Mouse (Mus musculus): Measurements from ENCODE around the gene Crybb2. TPM values are rescaled to one million over a fixed set of nuclear protein-coding genes. Genes with fewer than 3 reads are reported as not detected.

Crybb2 gene
- polyA plus RNA-seq, 1 experiment from 2014 or later, result not detected

DNA sequence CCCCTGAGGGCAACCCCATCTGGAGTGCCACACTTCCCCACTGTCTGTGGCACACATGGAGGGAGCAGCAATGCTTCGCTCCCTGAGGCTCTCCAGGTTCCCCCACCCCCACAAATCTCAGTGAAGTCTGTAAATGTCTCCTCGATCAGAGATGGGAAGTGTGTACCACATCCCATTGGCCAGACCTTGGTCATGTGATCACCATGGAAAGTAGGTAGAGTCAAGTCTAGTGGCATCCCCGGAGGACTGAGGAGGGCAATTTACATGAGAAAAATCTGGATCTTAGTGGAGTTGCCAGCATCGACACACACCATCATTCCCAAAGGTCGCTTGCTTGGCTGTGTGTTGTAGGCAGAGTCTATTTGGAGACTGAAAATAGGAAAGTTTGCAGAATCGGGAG, 31.3 kb downstream of the Crybb2 start:
- POLR2A ChIA-PET, result no interaction called here
- in situ Hi-C loops (cut with MboI; ENCODE audit: low pct_unique_long_range_greater_than_20kb), result no loop called here
- peaks cover 22% of the 10 kb centered on the region for H3K27me3 ChIP-seq
- ATAC-seq (no peak), DNase-seq (ENCODE audit: low read depth, low spot score) (no peak)
- no peak for TF ChIP-seq CTCF (IDR thresholded peaks at IDR 0.05)
- CTCF ChIA-PET, result no interaction called here

DNA sequence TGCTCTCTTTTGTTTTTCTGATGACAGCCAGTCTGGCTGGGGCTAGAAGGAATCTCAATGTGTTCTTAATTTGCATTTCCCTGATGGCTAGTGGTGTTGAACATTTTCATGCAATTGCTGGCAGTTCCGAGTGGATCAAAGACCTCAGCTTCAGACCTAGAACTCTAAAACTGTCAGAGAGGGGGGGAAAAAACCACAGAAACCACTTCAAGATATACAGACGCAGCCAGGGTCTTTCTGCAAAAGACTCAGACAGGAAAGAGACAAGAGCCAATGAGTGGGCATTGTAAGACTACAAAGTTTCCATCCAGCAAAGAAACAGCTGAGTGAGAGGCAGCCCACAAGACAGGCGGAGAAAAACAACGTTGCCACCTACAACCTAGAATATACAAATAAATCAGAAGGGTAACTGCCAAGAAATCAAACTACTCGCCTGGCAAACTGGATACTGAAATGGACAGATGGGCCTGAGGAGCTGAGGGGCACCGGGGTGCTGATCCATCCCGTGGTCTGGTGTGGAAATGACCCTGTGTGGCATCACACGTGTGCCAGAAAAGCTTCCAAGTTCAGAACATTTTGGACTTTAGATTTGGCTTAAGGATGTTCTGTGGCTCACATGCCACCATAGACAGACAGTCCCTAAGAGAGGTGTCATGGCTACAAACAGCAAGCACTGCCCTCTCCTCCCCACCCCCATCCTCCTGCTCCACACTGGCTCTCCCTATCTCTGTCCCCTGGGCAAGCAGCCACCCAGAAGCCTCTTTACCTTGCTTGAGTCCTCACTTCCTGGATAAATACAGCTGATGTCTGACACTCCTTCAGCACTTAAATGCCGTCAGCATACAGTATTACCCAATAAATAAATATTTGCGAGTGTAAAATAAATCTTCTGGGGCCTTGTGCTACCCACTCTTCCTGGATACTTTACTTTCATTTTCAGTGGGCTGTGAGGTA, 34.5 kb downstream of the Crybb2 start:
- DNase-seq (ENCODE audit: low read depth, low spot score) (no peak), ATAC-seq (no peak)
- ChIA-PET CTCF (interaction anchor here (0.8 kb wide), 1 partner anchor 164 kb away, joined by 3 read pairs; no protein-coding TSS in a partner anchor), POLR2A (no interaction called here)
- no peak for TF ChIP-seq CTCF (IDR thresholded peaks at IDR 0.05)
- H3K27me3 ChIP-seq, result peaks cover 26% of the 10 kb centered on the region
- in situ Hi-C loops (cut with MboI; ENCODE audit: low pct_unique_long_range_greater_than_20kb), result no loop called here

DNA sequence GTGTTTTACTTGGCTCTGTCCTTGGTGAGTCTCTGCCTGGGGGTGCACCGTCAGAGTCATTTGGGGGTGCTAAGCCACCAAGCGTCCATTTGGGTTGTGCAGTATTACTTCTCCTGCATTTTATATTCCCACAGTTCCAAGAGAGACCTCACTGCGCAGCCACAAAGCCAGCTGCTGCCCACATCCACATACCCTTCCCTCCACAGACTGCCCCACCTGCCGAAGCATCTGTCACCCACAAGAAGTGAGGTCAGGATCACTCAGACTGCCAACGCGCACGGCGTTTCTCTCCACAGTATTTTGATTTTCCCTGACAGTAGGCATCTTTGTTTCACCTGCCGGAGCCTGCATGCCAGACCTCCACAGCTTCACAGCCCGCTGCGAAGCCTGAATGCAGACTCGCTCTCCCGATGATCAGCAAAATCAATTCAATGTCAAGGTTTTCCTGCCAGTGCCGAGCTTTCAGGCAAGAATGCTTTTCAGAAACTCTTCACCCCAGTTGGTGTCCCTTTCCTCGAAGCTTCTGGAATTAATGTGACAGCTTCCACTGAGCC, 38.6 kb downstream of the Crybb2 start:
- TF ChIP-seq CTCF (IDR thresholded peaks at IDR 0.05), result no peak
- in situ Hi-C loops (cut with MboI; ENCODE audit: low pct_unique_long_range_greater_than_20kb), result no loop called here
- peaks cover 18% of the 10 kb centered on the region for H3K27me3 ChIP-seq
- no peak for DNase-seq (ENCODE audit: low read depth, low spot score)
- no peak for ATAC-seq
- CTCF ChIA-PET, result no interaction called here
- POLR2A ChIA-PET, result no interaction called here

DNA sequence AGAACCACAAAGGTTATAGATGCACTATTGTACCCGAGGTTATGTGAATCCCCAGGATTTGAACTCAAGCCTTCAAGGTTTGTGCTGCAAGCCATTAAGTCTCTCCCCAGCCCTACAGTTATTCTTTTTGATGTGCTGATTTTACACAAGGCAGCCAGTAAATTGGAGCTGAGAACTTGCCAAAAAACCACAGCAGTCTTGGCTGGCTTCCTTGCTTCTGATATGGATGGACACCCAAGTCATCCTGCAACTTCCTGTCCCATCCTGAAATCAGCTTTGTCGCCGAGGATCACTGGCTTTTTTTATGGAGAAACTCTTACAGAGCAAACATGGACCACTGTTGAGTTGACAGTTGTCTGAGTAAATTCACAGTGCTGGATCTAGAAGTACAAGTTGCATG, 39.8 kb downstream of the Crybb2 start:
- DNase-seq (ENCODE audit: low read depth, low spot score) (no peak), ATAC-seq (no peak)
- H3K27me3 ChIP-seq, result peaks cover 9% of the 10 kb centered on the region
- CTCF ChIA-PET, result no interaction called here
- TF ChIP-seq CTCF (IDR thresholded peaks at IDR 0.05), result no peak
- POLR2A ChIA-PET, result no interaction called here
- in situ Hi-C loops (cut with MboI; ENCODE audit: low pct_unique_long_range_greater_than_20kb), result no loop called here

GRCm38 (mm10) chr5:113026706-113027105, 43.2 kb downstream of the Crybb2 start:
- ChIA-PET CTCF (no interaction called here), POLR2A (no interaction called here)
- DNase-seq (ENCODE audit: low read depth, low spot score), result no peak
- peaks cover 4% of the 10 kb centered on the region for H3K27me3 ChIP-seq
- ATAC-seq, result no peak
- TF ChIP-seq CTCF (IDR thresholded peaks at IDR 0.05), result no peak
- in situ Hi-C loops (cut with MboI; ENCODE audit: low pct_unique_long_range_greater_than_20kb), result no loop called here

DNA sequence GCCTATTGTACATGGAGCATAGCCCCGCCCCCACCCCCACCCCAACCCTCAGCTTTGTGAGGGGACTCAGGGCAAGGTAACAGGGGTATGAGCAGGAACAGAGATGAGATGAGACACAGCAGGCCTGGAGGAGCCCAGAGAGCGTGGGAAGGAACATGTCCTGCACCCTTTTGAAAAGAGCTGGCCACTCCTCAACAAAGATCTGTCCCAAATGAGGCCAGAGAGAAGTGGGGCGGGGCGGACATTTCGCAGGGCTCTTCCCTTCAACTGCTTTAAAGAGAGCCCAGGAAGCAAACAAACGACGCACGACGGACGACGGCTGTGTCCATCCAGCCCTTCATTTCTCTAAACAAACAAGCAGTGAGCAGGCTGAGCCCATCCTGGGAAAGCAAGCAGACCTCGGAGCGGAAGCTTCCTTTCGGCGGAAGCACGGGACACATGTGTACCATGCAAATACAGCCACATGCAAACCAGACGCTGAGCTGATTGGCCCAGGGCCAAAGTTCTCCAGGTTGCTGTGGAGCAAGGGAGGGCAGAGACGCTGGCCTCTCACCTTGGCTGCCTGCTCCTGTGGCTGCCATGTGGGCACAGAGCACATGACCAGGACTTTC, 45.7 kb downstream of the Crybb2 start:
- CTCF ChIA-PET, result no interaction called here
- TF ChIP-seq CTCF (IDR thresholded peaks at IDR 0.05), result no peak
- POLR2A ChIA-PET, result no interaction called here
- H3K27me3 ChIP-seq, result no peaks in the 10 kb centered on the region
- in situ Hi-C loops (cut with MboI; ENCODE audit: low pct_unique_long_range_greater_than_20kb), result no loop called here
- ATAC-seq (no peak), DNase-seq (ENCODE audit: low read depth, low spot score) (no peak)

- TF ChIP-seq CTCF (IDR thresholded peaks at IDR 0.05), result no peak
- POLR2A ChIA-PET, result no interaction called here
- in situ Hi-C loops (cut with MboI; ENCODE audit: low pct_unique_long_range_greater_than_20kb), result no loop called here
These were observed 51.7 kb downstream of the Crybb2 start for GRCm38 (mm10) chr5:113018190-113018589.

DNA sequence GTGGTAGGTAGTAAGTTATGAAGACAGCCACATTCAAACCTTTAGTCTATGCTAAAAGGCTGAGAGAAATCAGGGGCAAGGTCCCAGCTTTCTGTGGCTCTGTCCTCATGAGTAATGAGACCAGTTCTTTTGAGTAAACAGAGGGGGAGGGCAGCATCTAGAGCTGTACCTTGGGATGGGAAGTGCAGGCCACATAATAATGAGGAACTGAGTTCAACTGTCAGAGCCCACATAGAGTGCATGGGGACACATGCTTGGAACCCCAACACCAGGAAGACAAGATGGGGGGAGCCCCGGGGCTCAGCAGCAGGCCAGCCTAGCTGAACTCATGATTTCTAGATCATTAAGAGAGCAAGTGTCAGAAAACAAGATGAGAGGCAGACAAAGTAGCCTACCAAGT, 52.9 kb downstream of the Crybb2 start:
- ATAC-seq (no peak), DNase-seq (ENCODE audit: low read depth, low spot score) (no peak)
- peaks cover 25% of the 10 kb centered on the region for H3K27me3 ChIP-seq
- TF ChIP-seq CTCF (IDR thresholded peaks at IDR 0.05), result no peak
- in situ Hi-C loops (cut with MboI; ENCODE audit: low pct_unique_long_range_greater_than_20kb), result no loop called here
- ChIA-PET CTCF (no interaction called here), POLR2A (no interaction called here)

More at GRCm38 (mm10) chr5:113018190-113018589, 51.7 kb downstream of the Crybb2 start:
- CTCF ChIA-PET, result no interaction called here
- peaks cover 21% of the 10 kb centered on the region for H3K27me3 ChIP-seq
- no peak for DNase-seq (ENCODE audit: low read depth, low spot score)
- no peak for ATAC-seq

- ATAC-seq (no peak), DNase-seq (ENCODE audit: low read depth, low spot score) (no peak)
- ChIA-PET POLR2A (no interaction called here), CTCF (no interaction called here)
- in situ Hi-C loops (cut with MboI; ENCODE audit: low pct_unique_long_range_greater_than_20kb), result no loop called here
- TF ChIP-seq CTCF (IDR thresholded peaks at IDR 0.05), result no peak
- peaks cover 36% of the 10 kb centered on the region for H3K27me3 ChIP-seq
These were observed 54.5 kb downstream of the Crybb2 start, which contains the start of gene Grk3 for GRCm38 (mm10) chr5:113015236-113016061. Gene Grk3, minus strand, starts transcription at chr5:113015791.

GRCm38 (mm10) chr5:113014808-113015235, 55.1 kb downstream of the Crybb2 start:
- in situ Hi-C loops (cut with MboI; ENCODE audit: low pct_unique_long_range_greater_than_20kb), result no loop called here
- no peak for DNase-seq (ENCODE audit: low read depth, low spot score)
- H3K27me3 ChIP-seq, result peaks cover 36% of the 10 kb centered on the region
- ChIA-PET POLR2A (no interaction called here), CTCF (no interaction called here)
- TF ChIP-seq CTCF (IDR thresholded peaks at IDR 0.05), result no peak
- no peak for ATAC-seq

All from Patski (cell line).